Mouse (Mus musculus) regulatory T cell (primary cell): Measurements from ENCODE around the gene Notch3.

Source experiments
- in situ Hi-C: fragments of 300-600 bp; cut with MboI, MseI; formaldehyde crosslinking; loops from one replicate; pipeline ENCODE4 v1.15.1; 2025; ENCODE audit warnings: high pct_unique_total_duplicates

The Notch3 gene

GRCm38 (mm10) chr17:32165803-32166595 is 653 bp downstream of the Notch3 start:
- in situ Hi-C loops = no loop called here

DNA sequence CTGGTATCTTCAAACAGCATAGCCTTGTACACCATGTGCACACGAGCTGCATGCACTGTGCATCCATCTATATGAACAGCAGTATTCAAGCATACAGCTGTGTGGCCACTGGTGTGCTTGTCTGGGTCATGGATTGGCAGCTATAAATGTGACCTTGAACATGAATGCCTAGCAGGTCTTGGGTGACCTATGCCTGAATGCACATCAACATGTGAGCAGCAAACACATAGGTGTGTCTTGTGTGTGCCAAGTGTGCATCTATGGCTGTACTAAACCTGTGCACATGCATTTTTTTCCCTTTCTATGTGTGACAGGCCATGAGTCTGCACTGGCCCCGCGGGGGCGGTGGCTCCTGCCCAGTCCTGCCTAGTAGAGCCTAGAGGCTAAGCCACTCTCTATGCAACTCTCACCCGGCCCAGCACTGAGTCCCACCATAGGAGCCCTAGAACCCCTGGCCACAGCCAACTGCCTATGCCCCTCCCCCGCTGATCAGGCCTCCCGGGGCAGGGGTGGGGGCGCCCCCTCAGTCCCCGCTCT is 1.3 kb downstream of the Notch3 start:
- in situ Hi-C loops = no loop called here

DNA sequence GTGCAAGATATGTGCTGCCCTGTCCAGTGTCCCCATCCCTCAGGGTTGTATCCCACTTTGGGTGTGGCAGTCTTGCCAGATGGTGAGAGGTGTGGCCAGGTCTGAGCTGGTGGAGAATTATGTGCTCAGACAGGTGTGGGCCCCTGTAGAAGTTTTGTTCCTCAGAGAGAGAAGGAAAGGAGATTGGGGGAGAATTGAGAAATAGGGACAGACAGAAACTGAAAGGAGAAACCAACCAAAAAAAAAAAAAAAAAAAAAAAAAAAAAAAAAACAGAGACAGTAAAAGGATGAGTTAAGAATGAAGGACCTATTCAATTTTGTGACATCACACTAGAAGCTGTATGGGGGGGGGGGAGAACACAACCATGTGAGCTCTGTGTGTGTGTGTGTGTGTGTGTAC is 1.9 kb downstream of the Notch3 start:
- in situ Hi-C loops = no loop called here

DNA sequence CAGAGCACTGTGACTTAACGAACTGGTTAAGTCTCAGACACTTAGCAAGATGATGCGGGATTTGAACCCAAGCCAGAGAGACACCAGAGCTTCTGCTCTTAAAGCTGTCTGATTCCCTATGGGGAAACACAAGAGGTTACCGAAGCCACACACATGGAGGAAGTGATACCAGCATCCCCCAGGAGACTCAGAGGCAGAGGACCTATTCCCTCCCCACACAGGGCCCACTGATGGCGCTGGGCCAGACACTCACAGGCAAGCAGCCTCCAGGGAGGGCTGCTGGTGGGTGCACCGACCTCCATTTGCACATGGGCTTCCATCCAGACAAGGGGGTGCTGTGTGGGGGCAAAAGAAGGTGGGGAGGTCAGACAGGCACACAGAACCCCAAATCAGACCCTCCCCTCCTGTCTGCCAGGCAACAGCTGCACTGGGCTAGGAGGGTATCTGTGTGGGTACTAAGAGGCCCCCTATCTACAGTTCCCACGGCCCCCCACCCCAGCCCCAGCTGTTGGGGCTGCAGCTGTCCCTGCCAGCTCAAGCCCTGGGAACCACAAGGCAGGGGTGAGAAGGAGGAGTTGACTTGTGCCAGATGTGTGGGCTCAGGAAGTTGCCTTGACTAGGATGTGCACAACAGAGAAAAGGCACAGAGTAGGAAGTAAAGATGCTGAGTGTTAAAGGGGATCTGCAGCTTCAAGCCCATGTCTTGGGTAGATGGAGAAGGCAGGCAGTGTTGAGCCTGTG is 2.6 kb downstream of the Notch3 start:
- in situ Hi-C loops = no loop called here

DNA sequence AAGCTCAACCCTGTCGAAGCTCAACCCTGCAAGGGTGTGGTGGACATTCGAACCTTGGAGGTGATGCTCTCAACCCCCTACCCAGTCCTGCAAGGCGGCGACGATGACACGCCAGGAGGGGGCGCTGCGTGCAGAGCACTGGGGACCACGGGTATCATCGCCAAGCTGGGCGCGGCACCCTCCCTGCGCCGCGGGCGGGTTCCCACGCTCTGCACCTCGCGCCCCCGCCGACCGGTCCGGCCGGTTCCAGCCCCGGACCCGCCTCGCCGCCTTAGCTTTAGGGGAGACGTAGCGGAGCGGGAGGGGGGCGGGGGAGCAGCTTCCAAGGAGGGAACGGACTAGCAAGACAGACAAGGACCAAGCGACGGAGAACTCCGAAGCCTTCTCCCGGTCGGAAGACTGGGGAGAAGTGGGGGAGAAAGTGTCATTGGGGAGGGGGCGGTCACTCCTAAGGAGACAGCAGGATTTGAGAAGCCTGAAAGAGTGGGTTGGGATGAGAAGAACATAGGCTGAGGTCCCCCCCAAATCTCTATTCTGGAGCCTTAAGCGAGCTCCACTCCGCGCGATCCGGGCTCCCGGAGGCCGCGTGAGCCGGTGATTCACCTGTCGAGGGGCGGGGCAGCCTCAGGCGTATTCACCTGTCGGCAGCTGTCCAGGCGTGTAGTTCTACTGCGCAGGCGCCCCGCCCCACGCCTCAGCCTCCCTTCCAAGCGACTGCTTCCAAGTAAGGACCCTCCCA is 4.4 kb downstream of the Notch3 start:
- in situ Hi-C loops = no loop called here

DNA sequence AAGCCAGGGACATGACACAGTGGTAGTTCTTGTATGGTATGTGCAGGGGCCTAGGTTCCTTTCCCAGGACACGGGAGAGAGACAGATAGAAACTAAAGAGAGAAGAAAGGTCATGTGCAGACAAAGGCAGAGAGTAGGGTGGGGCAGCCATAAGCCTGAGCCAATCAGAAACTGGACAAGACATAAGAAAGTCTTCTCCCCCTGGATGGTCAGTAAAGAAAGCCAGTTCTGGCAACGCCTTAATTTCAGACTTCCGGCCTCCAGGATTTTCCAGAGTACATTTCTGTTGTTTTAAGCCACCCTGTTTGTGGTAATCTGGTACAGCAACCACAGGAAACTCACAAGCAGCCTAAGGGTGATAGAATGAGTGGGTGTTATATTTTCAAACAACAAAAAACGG is 5.8 kb downstream of the Notch3 start:
- in situ Hi-C loops = no loop called here

DNA sequence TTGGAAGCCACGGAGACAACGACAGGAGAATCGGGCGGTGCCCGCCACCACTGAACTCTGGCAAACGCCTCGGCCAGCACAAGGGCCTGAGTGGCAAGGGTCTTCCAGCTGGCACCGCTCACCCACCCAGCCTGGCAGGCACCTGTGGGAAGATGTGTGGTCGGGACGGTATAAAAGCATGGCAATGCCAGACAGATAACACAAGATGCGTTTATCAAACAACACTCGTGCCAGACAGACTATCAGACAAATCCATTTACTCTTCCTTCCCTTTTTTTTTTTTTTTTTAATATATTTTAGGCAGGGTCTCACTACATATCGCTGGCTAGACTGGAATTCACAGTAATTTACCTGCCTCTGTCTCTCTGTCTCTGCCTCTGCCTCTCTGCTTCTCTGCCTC is 7.8 kb downstream of the Notch3 start:
- in situ Hi-C loops = no loop called here

GRCm38 (mm10) chr17:32146718-32147117 is 19.9 kb downstream of the Notch3 start:
- in situ Hi-C loops = no loop called here

DNA sequence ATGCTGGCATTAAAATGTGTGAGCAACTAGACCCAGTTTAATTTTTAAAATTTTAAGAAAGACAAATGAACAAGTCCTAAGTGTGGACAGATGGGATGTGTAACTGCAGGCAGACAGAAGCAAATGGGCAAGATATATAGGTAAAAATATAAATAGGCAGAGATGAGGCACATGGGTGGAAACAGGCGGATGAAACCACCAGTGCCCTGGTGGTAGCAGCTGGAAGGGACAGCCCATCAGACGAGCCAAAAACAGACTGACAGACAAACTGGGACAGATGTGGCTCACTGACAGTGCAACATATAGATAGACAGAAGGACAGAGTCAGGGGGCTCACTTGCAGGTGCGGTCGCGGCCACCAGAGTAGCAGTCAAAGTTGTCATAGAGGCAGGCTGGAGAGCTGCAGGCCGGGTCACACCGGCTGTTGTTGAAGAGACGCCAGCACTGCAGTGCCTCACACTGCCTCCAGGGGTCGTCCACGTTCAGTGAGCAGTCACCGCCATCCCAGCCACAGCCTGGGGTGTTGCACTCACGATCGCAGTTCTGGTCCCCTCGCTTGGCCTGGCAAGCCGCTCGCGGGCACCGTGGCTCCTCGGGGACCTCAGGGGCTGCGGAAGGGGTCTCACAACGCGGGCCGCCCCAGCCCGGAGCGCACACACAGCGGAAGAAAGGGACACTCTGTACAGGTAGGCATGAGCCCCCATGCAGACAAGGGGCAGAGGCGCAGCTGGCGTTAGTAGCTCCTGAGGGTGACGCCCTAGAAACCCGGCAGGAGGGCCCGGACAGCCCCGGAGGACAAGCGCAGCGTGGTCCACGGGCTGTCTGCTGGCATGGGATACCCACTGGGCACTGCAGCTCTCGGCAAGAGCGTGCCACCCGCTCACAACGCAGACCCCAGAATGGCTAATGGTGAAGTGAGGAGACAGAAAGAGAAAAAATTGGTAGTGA is 23.5 kb downstream of the Notch3 start:
- in situ Hi-C loops = no loop called here

- in situ Hi-C loops = no loop called here
These were observed 24.4 kb downstream of the Notch3 start for GRCm38 (mm10) chr17:32142234-32142633.

GRCm38 (mm10) chr17:32133375-32133774 is 33.3 kb downstream of the Notch3 start:
- in situ Hi-C loops = no loop called here

DNA sequence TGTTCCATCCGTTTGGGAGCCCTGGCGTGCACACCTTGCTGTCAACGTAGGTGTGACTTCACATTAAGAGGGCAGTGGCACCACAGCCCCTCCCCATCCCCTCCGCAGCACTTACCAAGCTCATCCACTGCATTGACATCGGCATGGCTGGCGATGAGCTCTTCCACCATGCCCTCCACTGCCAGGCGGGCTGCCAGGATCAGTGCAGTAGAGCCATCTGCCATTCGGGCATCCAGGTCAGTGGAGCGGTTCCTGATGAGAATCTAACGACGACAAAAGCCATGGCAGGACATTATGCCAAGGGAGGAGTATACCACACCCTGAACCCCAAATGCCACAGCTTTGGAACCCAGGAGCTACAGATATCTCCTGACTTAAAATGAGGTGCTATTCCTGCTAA is 34.6 kb downstream of the Notch3 start:
- in situ Hi-C loops = no loop called here

DNA sequence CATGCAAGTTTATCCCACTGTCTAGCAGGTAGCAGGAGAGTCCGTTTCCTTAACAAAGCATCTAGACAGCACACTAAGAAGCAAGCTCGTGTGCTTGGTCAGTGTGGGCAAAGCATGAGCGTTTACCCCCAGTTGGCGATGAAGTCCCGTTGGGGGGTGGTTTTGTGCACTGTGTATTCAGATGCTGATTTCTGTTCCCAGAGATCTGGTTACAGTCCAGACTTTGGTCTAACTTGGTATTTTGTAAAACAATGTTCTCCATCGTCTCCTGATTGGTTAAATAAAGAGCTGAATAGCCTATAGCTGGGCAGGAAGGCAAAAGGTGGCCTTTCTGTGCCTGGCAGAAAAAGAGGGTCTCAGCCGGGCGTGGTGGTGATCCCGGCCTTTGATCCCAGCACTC is 36.1 kb downstream of the Notch3 start:
- in situ Hi-C loops = no loop called here

DNA sequence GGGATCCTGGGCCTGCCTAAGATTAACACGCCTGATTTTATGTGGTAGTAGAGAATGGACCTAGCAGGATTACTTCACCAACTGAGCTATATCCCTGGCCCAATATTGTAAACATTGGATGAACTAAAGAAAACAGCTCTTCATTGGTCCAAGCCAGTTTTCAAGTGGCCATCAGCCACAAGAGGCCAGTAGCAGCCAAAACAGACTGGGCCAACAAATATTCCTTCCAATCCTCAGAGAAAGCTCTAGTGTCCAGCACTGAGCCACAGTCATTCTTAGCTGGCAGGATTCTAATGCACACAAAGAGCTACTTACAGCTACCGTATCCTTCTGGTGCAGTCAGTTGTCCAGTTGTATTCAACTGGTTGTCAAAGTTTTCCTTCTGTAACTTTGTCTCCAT is 39.5 kb downstream of the Notch3 start:
- in situ Hi-C loops = no loop called here

DNA sequence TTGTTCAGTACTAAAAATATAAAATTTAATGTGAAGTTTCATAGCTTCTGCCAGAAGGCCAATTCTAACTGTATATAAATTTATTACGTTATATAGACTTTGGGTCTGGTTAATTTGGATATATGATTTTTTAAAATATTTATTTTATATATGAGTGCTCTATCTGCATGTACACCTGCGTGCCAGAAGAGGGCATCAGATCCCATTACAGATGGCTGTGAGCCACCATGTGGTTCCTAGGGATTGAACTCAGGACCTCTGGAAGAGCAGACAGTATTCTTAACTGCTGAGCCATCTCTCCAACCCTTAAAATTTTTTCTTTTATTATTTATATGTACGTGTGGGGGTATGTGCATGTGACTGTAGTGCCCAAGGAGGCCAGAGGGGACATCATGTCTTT is 41.2 kb downstream of the Notch3 start:
- in situ Hi-C loops = no loop called here

GRCm38 (mm10) chr17:32123545-32123944 is 43.1 kb downstream of the Notch3 start:
- in situ Hi-C loops = no loop called here

- in situ Hi-C loops = no loop called here
These were observed 44.1 kb downstream of the Notch3 start for GRCm38 (mm10) chr17:32122587-32122970.

- in situ Hi-C loops = no loop called here
These were observed 44.6 kb downstream of the Notch3 start for GRCm38 (mm10) chr17:32121833-32122586.

DNA sequence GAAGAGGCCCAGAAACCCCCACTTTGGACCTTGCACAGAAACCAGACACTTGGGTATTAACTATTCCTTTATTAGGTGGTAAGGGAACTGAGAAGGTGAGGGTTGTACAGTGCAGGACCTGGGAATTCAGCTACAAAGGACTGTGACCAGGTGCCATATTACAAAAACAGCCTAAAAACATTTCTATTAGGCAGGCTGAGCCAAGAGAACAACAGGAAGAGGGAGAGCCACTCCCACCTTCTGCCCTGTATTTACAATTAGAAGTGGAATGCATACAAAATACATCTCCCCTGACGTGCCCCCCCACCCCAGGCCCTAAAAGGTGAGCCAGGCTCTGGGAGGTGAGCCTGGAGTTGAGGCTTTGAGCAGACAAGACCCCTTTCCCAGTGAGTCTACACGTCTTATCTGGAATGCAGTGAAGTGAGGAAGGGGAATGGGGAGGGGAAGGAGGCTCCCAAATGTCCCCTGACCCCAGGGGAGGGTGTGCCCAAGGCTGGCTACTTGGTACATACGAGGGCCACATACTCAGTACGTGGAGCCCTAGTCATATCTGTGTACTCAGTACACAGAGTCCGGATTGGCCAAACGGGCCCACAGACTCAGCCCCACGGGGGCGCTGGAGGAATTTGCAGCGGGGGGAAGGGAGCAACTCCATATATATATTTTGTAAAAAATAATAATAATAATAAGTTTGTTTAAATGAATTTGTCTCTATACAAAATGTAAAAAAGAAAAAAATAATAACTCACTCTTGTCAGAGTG is 45.7 kb downstream of the Notch3 start:
- in situ Hi-C loops = no loop called here

GRCm38 (mm10) chr17:32119196-32119595 is 47.5 kb downstream of the Notch3 start:
- in situ Hi-C loops = no loop called here
